Mouse (Mus musculus) heart, adult 8-10 months (tissue): ENCODE measurements around the gene Hook2. TPM values are rescaled to one million over a fixed set of nuclear protein-coding genes. Genes with fewer than 3 reads are reported as not detected.

Source experiments
- DNase-seq: peaks from one replicate; pipeline ENCODE4 v3.0.0; 2022; ENCODE audit warnings: low spot score
- total RNA-seq, 4 experiments: library from RNA; stranded (reverse); gene quantifications; 2 replicates each; pipeline ENCODE4 v1.2.4; 2022

Hook2 gene
- total RNA-seq, 4 experiments from 2014 or later, result 1.9 to 3.5 (median 2.7) TPM

GRCm38 (mm10) chr8:84973079-84973478 is 17.3 kb upstream of the Hook2 start:
- DNase-seq, result no peak

- DNase-seq, result peak; percentile 71
These were observed 16.4 kb upstream of the Hook2 start for GRCm38 (mm10) chr8:84973803-84974542.

GRCm38 (mm10) chr8:84974543-84975142 is 15.8 kb upstream of the Hook2 start:
- no peak for DNase-seq

GRCm38 (mm10) chr8:84975434-84975833 is 15.0 kb upstream of the Hook2 start:
- peak; percentile 74 for DNase-seq

GRCm38 (mm10) chr8:84976031-84976762 is 14.2 kb upstream of the Hook2 start:
- DNase-seq, result peak; percentile 98

- DNase-seq, result no peak
These were observed 13.5 kb upstream of the Hook2 start for GRCm38 (mm10) chr8:84976763-84977434.

- DNase-seq, result peak; percentile 68
These were observed 12.8 kb upstream of the Hook2 start for GRCm38 (mm10) chr8:84977435-84978247.

- DNase-seq, result peak; percentile 98
These were observed 12.0 kb upstream of the Hook2 start, which contains the start of gene Junb for GRCm38 (mm10) chr8:84978248-84978940. Junb (minus strand) TSS chr8:84978718.

GRCm38 (mm10) chr8:84979599-84980421 is 10.6 kb upstream of the Hook2 start:
- peak; percentile 94 for DNase-seq

DNA sequence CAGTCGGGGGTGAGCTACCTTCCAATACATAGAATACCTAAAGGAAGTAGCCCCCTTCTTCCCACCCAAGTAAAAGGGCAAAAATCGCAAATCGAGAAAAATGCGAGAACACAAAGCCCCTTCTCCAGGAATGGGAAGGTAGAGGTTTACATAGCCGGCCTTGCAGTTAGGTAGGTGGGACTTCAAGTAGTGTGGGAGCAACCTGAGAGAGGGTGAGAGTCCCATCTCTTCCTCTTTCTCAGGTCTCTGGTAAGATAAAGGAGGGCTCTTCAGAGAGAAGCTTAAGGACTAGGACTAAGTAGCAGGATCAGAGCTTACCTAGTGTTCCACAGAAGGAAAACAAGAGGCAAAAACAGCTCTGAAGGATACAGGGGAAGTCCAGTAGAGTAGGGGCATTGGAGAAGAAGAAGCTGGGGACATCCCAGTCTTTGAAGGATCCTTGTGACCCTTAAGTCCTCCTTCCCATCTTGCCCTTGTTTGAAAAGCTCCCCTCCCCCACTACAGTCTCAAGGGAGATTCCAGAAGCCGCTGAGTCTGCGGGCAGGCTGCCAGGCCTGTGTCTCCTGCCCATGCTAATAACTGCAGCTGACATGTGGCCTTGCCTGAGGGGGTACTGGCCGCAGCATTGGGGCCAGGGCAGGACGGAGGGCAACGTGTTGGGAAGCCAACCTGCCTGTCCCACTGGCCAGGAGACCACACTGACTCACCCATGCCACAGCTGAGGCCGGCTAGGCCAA is 9.6 kb upstream of the Hook2 start:
- DNase-seq, result peak; percentile 87

GRCm38 (mm10) chr8:84981644-84982498 is 8.5 kb upstream of the Hook2 start:
- DNase-seq, result no peak

DNA sequence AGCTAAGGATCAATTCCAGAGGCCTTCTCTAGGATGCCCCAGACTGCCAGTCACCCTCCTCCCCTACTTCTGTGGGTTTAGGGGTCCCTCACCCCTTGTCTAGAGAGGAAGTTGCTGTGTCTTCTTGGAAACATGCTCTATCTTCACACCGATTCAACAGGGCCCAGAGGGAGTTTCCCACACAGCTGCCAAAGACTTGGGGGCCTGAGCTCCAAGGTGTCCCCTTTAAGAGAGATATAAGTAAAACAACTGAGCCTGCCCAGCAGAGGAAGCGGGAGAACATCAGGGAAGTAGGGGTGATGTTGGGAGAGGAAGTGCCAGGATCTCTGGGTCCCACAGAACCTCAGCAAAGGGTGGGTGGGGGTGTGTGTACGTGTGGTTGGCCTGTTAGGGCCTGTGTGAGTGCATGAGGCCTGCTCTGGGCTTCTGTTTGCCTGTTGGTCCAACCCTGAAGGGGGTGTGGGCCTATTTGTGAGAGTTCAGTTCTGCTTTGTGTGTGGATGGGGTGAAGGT is 7.8 kb upstream of the Hook2 start:
- no peak for DNase-seq

GRCm38 (mm10) chr8:84984294-84985048 is 5.9 kb upstream of the Hook2 start:
- peak; percentile 62 for DNase-seq

DNA sequence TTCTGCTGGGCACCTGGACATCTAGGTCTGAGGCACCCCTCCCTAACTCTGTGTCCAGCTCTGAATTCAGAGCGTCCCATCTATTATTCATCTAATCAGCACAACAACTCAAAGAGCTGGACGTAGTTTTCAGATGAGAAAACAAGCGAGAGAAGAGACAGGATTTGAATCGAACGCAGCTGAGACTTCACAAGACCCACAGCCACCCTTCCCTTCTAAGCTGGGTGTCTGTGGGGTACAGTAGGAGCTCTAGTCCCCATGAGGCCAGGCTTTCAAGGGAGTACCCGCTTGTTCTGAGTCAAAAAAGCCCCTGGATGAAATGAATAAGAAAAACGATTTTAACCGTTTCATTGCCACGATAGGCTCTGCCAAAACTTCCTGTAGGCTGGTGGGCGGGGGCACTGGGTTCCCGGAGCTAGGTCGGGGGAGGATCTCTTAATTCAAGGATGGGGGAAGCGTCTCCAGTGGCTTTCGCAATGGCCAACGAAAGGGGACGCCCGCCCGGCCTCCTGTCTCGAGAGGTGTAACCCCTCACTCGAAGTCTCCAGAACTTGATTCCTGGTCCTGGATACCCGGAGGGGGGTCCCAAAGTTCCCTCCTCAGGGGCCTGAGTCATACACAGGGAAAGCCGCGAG is 5.2 kb upstream of the Hook2 start:
- DNase-seq, result no peak

- DNase-seq, result peak; percentile 89
These were observed 4.6 kb upstream of the Hook2 start for GRCm38 (mm10) chr8:84985684-84986378.
